Mouse (Mus musculus) lung, postnatal 10 days (tissue): ENCODE measurements around the gene Tas2r113.
"Not testable (repeated sequence)": the region's sequence is repeated elsewhere in the genome, so short reads cannot be mapped to it uniquely, and the experiment has no call there.

Experiments
- DNase-seq: peaks from one replicate; pipeline ENCODE4 v3.0.0; 2021

The Tas2r113 gene

GRCm38 (mm10) chr6:132892711-132893110 is at the start of gene Tas2r113:
Tas2r113 (plus strand) TSS chr6:132893011.
- no peak for DNase-seq

GRCm38 (mm10) chr6:132846842-132847241 is 46.0 kb upstream of the Tas2r113 start, which contains the start of gene Tas2r123:
Tas2r123 (plus strand) TSS chr6:132847142.
- no peak for DNase-seq

- DNase-seq: no peak
Observed at GRCm38 (mm10) chr6:132855138-132855537, 37.7 kb upstream of the Tas2r113 start, which contains the start of gene Tas2r116. Tas2r116 (plus strand) TSS chr6:132855438.

GRCm38 (mm10) chr6:132867708-132868107 is 25.1 kb upstream of the Tas2r113 start, which contains the start of gene Tas2r110:
Tas2r110 (plus strand) TSS chr6:132868008.
- no peak for DNase-seq

GRCm38 (mm10) chr6:132909351-132909750 is 16.5 kb downstream of the Tas2r113 start, which contains the start of gene Tas2r125:
Tas2r125 (plus strand) TSS chr6:132909651.
- DNase-seq: no peak

- not testable (repeated sequence) for DNase-seq
Observed at GRCm38 (mm10) chr6:132941376-132941775, 48.6 kb downstream of the Tas2r113 start.
